Mouse (Mus musculus) lung, embryonic 14.5 days (tissue): ENCODE measurements around the gene Fscn3. TPM values are rescaled to one million over a fixed set of nuclear protein-coding genes. Genes with fewer than 3 reads are reported as not detected.

ENCODE experiments used
- ATAC-seq: fragments of 200-750 bp; cut with Nextera tagmentation; 2 replicates; pipeline ENCODE4 v1.8.0; 2017; ENCODE audit warnings: mild to moderate bottlenecking, moderate TSS enrichment, moderate library complexity; ENCODE audit not compliant: insufficient read depth
- DNase-seq: peaks from one replicate; pipeline ENCODE4 v3.0.0-alpha.2; 2015
- H3K27ac ChIP-seq: fragments of 300-500 bp; sonication (generic); 2 replicates; pipeline ENCODE4 v1.5.1; 2014; ENCODE audit warnings: low read depth, mild to moderate bottlenecking, moderate library complexity
- H3K27me3 ChIP-seq: fragments of 300-500 bp; sonication (generic); 2 replicates; pipeline ENCODE4 v1.6.1; 2014; ENCODE audit warnings: low read length, control low read depth; ENCODE audit not compliant: insufficient read depth
- H3K36me3 ChIP-seq: fragments of 300-500 bp; sonication (generic); 2 replicates; pipeline ENCODE4 v1.6.1; 2014; ENCODE audit warnings: control low read depth; ENCODE audit not compliant: insufficient read depth
- H3K4me1 ChIP-seq: fragments of 300-500 bp; sonication (generic); 2 replicates; pipeline ENCODE4 v1.6.1; 2014; ENCODE audit warnings: antibody characterized with exemption, control low read depth; ENCODE audit not compliant: insufficient read depth
- H3K4me2 ChIP-seq: fragments of 300-500 bp; sonication (generic); 2 replicates; pipeline ENCODE4 v1.6.1; 2014; ENCODE audit warnings: mild to moderate bottlenecking
- H3K4me3 ChIP-seq: fragments of 300-500 bp; sonication (generic); 2 replicates; pipeline ENCODE4 v1.5.1; 2014; ENCODE audit warnings: low read depth, low read length
- H3K9ac ChIP-seq: fragments of 300-500 bp; sonication (generic); 2 replicates; pipeline ENCODE4 v1.6.1; 2014
- H3K9me3 ChIP-seq: fragments of 300-500 bp; sonication (generic); 2 replicates; pipeline ENCODE4 v1.6.1; 2016; ENCODE audit warnings: low read depth, low read length, control low read depth
- CTCF ChIP-seq: IDR thresholded peaks from 2 replicates; pipeline ENCODE4 v1.5.1; 2016; ENCODE audit warnings: antibody characterized with exemption, low read depth
- WGBS: fragments of 180-500 bp; shearing (Covaris S2); extraction: QIAGEN DNeasy Blood & Tissue Kit; methylation state at CpG from one replicate; pipeline ENCODE4 v1.1.7; 2014; 5-methylcytosine and 5-hydroxymethylcytosine counted together
- polyA plus RNA-seq: library from polyadenylated mRNA; unstranded; fragments of >200 nt; fragmentation: Nextera tagmentation; extraction: Ambion mirVana; gene quantifications from 2 replicates; pipeline ENCODE4 v1.2.1, GENCODE M21; 2014

Gene Fscn3
- polyA plus RNA-seq, 1 experiment from 2014 or later, result not detected

DNA sequence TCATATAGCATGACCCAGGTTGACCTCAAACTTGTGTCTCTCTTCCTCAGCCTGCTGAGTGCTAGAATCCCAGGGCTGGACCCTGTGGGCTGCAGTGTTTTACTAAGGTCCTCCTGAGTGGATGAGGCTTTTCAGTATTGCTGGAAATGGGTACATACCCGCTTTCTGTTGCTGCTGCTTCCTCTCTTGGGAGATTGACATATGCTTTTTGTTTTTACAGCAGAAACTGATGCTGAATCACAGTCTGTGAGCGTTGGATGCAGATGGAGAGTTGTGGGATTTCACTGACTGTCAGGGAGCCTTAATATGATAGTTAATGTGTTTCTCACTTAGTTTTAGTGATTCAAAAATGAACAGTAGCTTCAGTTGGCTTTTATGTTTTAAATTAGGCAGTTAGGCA, 58.9 kb downstream of the Fscn3 start:
- Histone ChIP-seq H3K9me3 (no peaks in the 10 kb centered on the region), H3K36me3 (peaks cover 28% of the 10 kb centered on the region), H3K27me3 (no peaks in the 10 kb centered on the region), H3K4me1 (peaks cover 7% of the 10 kb centered on the region), H3K4me3 (no peak overlapping the region), H3K4me2 (no peak overlapping the region), H3K27ac (no peak overlapping the region), H3K9ac (no peak overlapping the region)
- 86% methylated on average over 2 of the region's 2 CpGs for WGBS
- no peak for ATAC-seq
- TF ChIP-seq CTCF, result no peak
- no peak for DNase-seq

DNA sequence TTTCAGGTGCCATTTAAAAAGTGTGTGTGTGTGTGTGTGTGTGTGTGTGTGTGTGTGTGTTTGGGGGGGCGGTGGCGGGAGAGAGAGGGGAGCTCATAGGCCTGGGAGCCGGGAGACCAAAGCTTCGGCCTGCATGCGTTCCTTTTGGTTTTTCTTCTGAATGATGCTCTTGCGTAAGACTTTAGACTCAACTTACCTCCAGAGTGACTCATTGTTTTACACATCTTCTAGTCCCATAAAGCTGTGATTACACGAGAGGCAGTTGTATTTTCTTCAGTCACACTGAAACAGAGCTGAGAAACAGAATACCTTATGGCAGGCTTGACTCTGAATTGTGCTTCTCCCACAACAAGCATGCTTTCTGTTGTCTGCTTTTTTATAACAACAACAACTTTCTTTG, 59.3 kb downstream of the Fscn3 start:
- DNase-seq (no peak), ATAC-seq (no peak)
- WGBS, result 84% methylated on average over 5 of the region's 7 CpGs
- Histone ChIP-seq H3K9me3 (no peaks in the 10 kb centered on the region), H3K27me3 (no peaks in the 10 kb centered on the region), H3K9ac (no peak overlapping the region), H3K27ac (no peak overlapping the region), H3K4me1 (peaks cover 2% of the 10 kb centered on the region; the same call in 1 of the 2 replicates), H3K4me2 (no peak overlapping the region), H3K36me3 (peaks cover 28% of the 10 kb centered on the region), H3K4me3 (no peak overlapping the region)
- TF ChIP-seq CTCF, result no peak

Other genes with a start within 250 kb of the Fscn3 start
- gene Zfp800, start 29.8 kb upstream of the Fscn3 start, polyA plus RNA-seq, result 19.8 and 21.9 TPM in 2 replicates
- gene Arf5, start 4.2 kb upstream of the Fscn3 start, polyA plus RNA-seq, result 349 and 376 TPM in 2 replicates
- 7.1 and 7.3 TPM in 2 replicates for gene Gcc1, start 601 bp downstream of the Fscn3 start, polyA plus RNA-seq
- gene Pax4, start 21.6 kb downstream of the Fscn3 start, polyA plus RNA-seq, result not detected in 2 replicates
- gene Snd1, start 47.4 kb downstream of the Fscn3 start, polyA plus RNA-seq, result 142 and 145 TPM in 2 replicates